Mouse (Mus musculus): ENCODE measurements around the gene Prop1. TPM values are rescaled to one million over a fixed set of nuclear protein-coding genes. Genes with fewer than 3 reads are reported as not detected.

The Prop1 gene
- polyA plus RNA-seq (2015; fragmentation: Nextera tagmentation; extraction: Ambion mirVana): not detected in 2 replicates

DNA sequence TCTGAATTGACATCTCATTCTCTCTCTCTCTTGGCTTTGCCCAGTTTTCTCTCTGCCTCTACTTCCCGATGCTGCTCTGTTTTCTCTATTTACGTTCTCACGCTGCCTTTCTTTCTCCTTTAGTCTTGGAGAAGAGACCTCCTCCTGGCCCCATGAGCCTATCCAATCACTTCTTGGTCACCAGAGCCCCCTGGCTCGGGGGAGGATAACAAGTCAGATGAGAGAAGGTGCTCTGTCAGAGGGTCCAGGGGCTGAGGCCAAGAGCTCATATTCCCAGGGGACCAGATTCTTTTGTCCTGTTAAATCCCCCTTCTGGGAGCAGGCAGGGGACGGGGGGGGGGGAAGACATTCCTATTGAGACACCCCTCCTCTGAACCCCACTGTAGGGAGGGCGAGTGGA is at the start of gene Prop1:
Gene Prop1 (minus strand): TSS at position 101 of the 400 bp plus-strand sequence.
- H3K27ac ChIP-seq (replicated peaks): no peak within 1 kb of the TSS
- H3K36me3 ChIP-seq: no peaks in the 10 kb centered on the region
- H3K9me3 ChIP-seq: no peaks in the 10 kb centered on the region
- 61% methylated on average over 6 of the region's 6 CpGs for WGBS
- H3K4me3 ChIP-seq: no peak within 1 kb of the TSS
- no peak within 1 kb of the TSS for H3K4me2 ChIP-seq (replicated peaks)
- ATAC-seq (replicated peaks): no peak
- no peaks in the 10 kb centered on the region for H3K27me3 ChIP-seq
- no peak within 1 kb of the TSS for H3K9ac ChIP-seq (replicated peaks)
- no peaks in the 10 kb centered on the region for H3K4me1 ChIP-seq

GRCm38 (mm10) chr11:51003296-51003695 is 49.7 kb upstream of the Prop1 start, which contains the start of gene Olfr51:
TSS of gene Olfr51 (plus strand) at chr11:51003596.
- H3K27ac ChIP-seq (replicated peaks): no peak within 1 kb of the TSS
- no peaks in the 10 kb centered on the region for H3K27me3 ChIP-seq
- 82% methylated on average over 5 of the region's 5 CpGs for WGBS
- no peak for ATAC-seq (replicated peaks)
- H3K4me3 ChIP-seq: no peak within 1 kb of the TSS
- no peak within 1 kb of the TSS for H3K4me2 ChIP-seq (replicated peaks)
- no peaks in the 10 kb centered on the region for H3K9me3 ChIP-seq
- no peaks in the 10 kb centered on the region for H3K4me1 ChIP-seq
- H3K9ac ChIP-seq (replicated peaks): no peak within 1 kb of the TSS
- no peaks in the 10 kb centered on the region for H3K36me3 ChIP-seq

DNA sequence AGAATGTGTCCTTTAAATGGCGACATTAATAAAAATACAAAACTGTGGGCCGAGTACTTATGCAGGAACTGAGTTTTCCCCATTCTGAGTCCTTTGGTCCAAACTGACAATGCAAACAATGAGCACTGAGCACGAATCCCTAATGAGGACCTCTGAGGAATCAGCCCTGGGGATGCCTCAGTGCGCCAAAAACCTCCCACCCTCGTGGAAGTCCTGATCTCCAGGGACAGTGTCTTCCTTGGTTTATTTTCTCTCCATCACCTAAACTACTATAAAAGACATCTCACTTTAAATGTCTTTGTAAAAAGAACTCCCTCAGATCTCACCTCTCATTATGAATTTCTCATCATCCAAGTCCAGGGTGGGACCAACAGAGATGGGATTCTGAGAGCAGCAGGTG is 28.1 kb upstream of the Prop1 start, which contains the start of gene Olfr1377:
Gene Olfr1377 (plus strand): TSS at position 301 of the 400 bp plus-strand sequence.
- WGBS: 51% methylated on average over 5 of the region's 5 CpGs
- ATAC-seq (replicated peaks): no peak
- Histone ChIP-seq H3K9me3 (no peaks in the 10 kb centered on the region), H3K27me3 (no peaks in the 10 kb centered on the region), H3K36me3 (no peaks in the 10 kb centered on the region), H3K4me2 (replicated peaks) (no peak within 1 kb of the TSS), H3K27ac (replicated peaks) (no peak within 1 kb of the TSS), H3K4me3 (no peak within 1 kb of the TSS), H3K4me1 (no peaks in the 10 kb centered on the region), H3K9ac (replicated peaks) (no peak within 1 kb of the TSS)

GRCm38 (mm10) chr11:50977216-50977615 is 23.7 kb upstream of the Prop1 start:
- Histone ChIP-seq H3K9ac (replicated peaks) (no peak overlapping the region), H3K36me3 (no peaks in the 10 kb centered on the region), H3K4me2 (replicated peaks) (no peak overlapping the region), H3K4me3 (no peak overlapping the region), H3K9me3 (no peaks in the 10 kb centered on the region), H3K27ac (replicated peaks) (no peak overlapping the region), H3K4me1 (no peaks in the 10 kb centered on the region), H3K27me3 (no peaks in the 10 kb centered on the region)
- no peak for ATAC-seq (replicated peaks)
- 69% methylated on average over 4 of the region's 4 CpGs for WGBS

DNA sequence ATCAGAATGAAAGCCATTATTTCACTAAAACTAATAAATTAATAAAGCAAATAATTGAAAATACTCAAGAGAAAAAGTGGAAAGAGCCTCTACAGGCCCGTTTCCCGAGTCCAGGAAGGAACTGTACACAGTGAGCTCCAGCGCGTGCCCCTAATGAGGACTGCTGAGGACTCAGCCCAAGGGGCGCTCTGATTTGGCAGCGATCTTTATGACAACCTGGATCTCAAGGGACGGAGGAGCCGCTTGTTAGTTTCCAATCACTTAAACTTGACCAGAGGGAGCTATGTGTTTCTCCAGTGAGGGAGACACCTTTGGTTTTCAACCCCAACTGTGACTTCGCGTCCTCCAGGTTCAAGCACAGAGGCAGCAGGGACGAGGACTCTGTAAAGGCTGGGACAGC is 12.7 kb upstream of the Prop1 start, which contains the start of gene Olfr1378:
Gene Olfr1378 (plus strand): TSS at position 301 of the 400 bp plus-strand sequence.
- no peaks in the 10 kb centered on the region for H3K9me3 ChIP-seq
- no peaks in the 10 kb centered on the region for H3K27me3 ChIP-seq
- H3K4me2 ChIP-seq (replicated peaks): no peak within 1 kb of the TSS
- H3K9ac ChIP-seq (replicated peaks): no peak within 1 kb of the TSS
- WGBS: 89% methylated on average over 11 of the region's 11 CpGs
- H3K36me3 ChIP-seq: no peaks in the 10 kb centered on the region
- H3K4me1 ChIP-seq: no peaks in the 10 kb centered on the region
- no peak for ATAC-seq (replicated peaks)
- no peak within 1 kb of the TSS for H3K27ac ChIP-seq (replicated peaks)
- H3K4me3 ChIP-seq: no peak within 1 kb of the TSS

DNA sequence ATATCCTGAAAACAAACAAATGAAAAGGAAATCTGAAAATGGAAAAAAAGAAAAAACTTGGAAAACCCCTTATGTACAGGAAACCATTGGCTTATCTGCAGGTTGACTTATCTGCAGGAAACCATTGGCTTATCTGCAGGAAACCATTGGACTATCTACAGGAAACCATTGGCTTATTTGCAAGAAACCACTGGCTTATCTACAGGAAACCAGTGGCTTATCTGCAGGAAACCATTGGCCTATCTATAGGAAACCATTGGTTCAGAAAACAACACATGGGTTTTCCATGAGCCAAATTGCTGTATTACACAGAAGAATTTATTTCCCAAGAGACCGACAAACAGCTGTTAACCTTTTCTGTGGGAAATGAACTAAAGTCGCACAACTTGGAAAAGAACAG is 11.3 kb upstream of the Prop1 start:
- no peak for ATAC-seq (replicated peaks)
- H3K9ac ChIP-seq (replicated peaks): no peak overlapping the region
- H3K27me3 ChIP-seq: no peaks in the 10 kb centered on the region
- no peak overlapping the region for H3K27ac ChIP-seq (replicated peaks)
- no peaks in the 10 kb centered on the region for H3K36me3 ChIP-seq
- H3K4me3 ChIP-seq: no peak overlapping the region
- 91% methylated on average over 2 of the region's 2 CpGs for WGBS
- H3K4me1 ChIP-seq: no peaks in the 10 kb centered on the region
- no peaks in the 10 kb centered on the region for H3K9me3 ChIP-seq
- H3K4me2 ChIP-seq (replicated peaks): no peak overlapping the region

- WGBS: 78% methylated on average over 14 of the region's 14 CpGs
- Histone ChIP-seq H3K36me3 (no peaks in the 10 kb centered on the region), H3K9ac (replicated peaks) (no peak overlapping the region), H3K4me1 (no peaks in the 10 kb centered on the region), H3K27me3 (no peaks in the 10 kb centered on the region), H3K27ac (replicated peaks) (no peak overlapping the region), H3K9me3 (no peaks in the 10 kb centered on the region), H3K4me3 (no peak overlapping the region), H3K4me2 (replicated peaks) (no peak overlapping the region)
- no peak for ATAC-seq (replicated peaks)
These were observed 1.3 kb downstream of the Prop1 start for GRCm38 (mm10) chr11:50952290-50952689.

DNA sequence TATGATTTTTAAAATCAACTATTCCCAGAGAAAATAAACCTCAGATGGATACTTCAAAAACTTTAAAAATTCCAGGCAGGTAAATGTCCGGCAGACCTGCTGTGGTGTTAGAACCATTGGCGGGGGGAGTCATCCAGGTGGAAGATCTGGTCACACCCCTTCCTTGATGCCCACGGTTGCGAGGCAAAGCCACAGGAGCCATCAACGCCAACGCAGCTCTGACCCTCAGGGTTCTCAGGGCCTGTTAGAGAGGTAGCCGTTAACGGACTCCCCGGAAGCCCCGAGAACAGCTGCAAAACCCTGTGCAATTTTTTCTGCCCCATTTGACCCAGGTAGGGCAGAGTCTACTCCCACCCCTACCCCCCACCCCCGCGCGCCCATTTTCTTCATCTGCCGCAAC is 10.1 kb downstream of the Prop1 start, which contains the start of gene 4933414I15Rik:
Gene 4933414I15Rik (minus strand): TSS at position 260 of the 400 bp plus-strand sequence.
- Histone ChIP-seq H3K27me3 (no peaks in the 10 kb centered on the region), H3K36me3 (no peaks in the 10 kb centered on the region), H3K4me2 (replicated peaks) (no peak within 1 kb of the TSS), H3K9ac (replicated peaks) (no peak within 1 kb of the TSS), H3K4me3 (no peak within 1 kb of the TSS), H3K9me3 (no peaks in the 10 kb centered on the region), H3K27ac (replicated peaks) (no peak within 1 kb of the TSS), H3K4me1 (no peaks in the 10 kb centered on the region)
- WGBS: 82% methylated on average over 14 of the region's 14 CpGs
- no peak for ATAC-seq (replicated peaks)

GRCm38 (mm10) chr11:50942386-50942785 is 11.2 kb downstream of the Prop1 start:
- no peak for ATAC-seq (replicated peaks)
- Histone ChIP-seq H3K27me3 (no peaks in the 10 kb centered on the region), H3K4me3 (no peak overlapping the region), H3K4me1 (no peaks in the 10 kb centered on the region), H3K4me2 (replicated peaks) (no peak overlapping the region), H3K9me3 (no peaks in the 10 kb centered on the region), H3K9ac (replicated peaks) (no peak overlapping the region), H3K36me3 (no peaks in the 10 kb centered on the region), H3K27ac (replicated peaks) (no peak overlapping the region)
- 78% methylated on average over 12 of the region's 12 CpGs for WGBS

DNA sequence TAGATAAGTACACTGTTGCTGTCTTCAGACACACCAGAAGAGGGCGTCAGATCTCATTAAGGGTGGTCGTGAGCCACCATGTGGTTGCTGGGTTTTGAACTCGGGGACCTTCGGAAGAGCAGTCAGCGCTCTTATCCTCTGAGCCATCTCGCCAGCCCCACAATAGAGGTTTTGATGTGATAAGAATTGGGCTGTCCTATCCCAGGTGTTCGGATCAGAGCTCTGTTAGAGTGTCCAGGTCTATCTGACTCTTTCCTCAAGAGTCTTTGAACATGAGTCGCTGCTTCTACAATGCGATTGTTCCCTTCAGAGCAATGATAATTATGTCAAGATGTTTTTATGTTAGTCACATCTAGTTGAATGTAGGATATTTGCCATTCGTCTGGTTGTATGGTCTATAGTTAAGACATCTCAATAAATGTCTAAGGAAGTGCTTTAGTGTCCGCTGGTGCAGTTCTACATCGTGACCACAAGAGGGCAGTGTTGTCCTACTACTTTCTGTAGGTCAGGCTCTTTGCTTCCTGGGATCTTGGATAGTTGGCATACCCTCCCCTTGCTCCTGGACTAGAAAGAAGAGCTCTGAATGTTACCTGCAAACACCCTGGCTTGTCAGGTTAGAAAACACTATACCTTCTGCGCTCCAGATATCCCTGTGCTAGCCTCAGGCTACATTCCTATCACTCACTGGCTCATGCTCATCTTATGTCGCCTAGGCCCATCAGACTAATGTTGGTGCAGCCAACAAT is 13.8 kb downstream of the Prop1 start:
- no peak for ATAC-seq (replicated peaks)
- Histone ChIP-seq H3K4me3 (no peak overlapping the region), H3K4me2 (replicated peaks) (no peak overlapping the region), H3K9me3 (no peaks in the 10 kb centered on the region), H3K27me3 (no peaks in the 10 kb centered on the region), H3K27ac (replicated peaks) (no peak overlapping the region), H3K9ac (replicated peaks) (no peak overlapping the region), H3K36me3 (no peaks in the 10 kb centered on the region), H3K4me1 (no peaks in the 10 kb centered on the region)
- WGBS: 36% methylated on average over 14 of the region's 14 CpGs

DNA sequence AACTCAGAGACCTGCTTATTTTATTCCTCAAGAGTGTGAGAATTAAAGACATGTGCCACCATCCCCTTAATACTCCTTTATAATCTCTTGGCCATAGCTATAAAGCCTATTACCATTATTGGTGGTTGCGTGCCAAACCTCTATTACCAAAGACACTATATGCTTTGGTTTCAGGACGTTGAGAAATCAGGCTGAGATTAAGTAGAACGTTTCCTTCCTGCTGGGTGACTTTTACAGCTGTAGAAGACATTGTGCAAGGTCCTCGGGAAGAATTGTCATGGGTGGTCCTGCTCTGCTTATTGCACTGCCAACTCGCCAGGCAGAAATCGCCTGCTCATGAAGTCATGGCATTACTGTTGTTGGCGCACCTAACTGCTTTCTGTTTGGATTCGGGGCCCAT is 15.1 kb downstream of the Prop1 start:
- Histone ChIP-seq H3K36me3 (no peaks in the 10 kb centered on the region), H3K27me3 (no peaks in the 10 kb centered on the region), H3K4me1 (no peaks in the 10 kb centered on the region), H3K9ac (replicated peaks) (no peak overlapping the region), H3K4me3 (no peak overlapping the region), H3K4me2 (replicated peaks) (no peak overlapping the region), H3K27ac (replicated peaks) (no peak overlapping the region), H3K9me3 (no peaks in the 10 kb centered on the region)
- WGBS: 74% methylated on average over 8 of the region's 8 CpGs
- ATAC-seq (replicated peaks): no peak

GRCm38 (mm10) chr11:50932040-50932439 is 21.5 kb downstream of the Prop1 start:
- Histone ChIP-seq H3K9ac (replicated peaks) (peak overlapping the region; percentile 85; the same call in 1 of the 2 replicates), H3K36me3 (no peaks in the 10 kb centered on the region), H3K4me3 (peak overlapping the region; percentile 83), H3K9me3 (no peaks in the 10 kb centered on the region), H3K27ac (replicated peaks) (peak overlapping the region; percentile 74), H3K27me3 (no peaks in the 10 kb centered on the region), H3K4me2 (replicated peaks) (peak overlapping the region; percentile 82), H3K4me1 (peaks cover 9% of the 10 kb centered on the region; the same call in 1 of the 2 replicates)
- WGBS: 63% methylated on average over 1 of the region's 1 CpGs
- ATAC-seq (replicated peaks): peak; percentile 50

Data from forebrain, embryonic 15.5 days (tissue).